Mouse (Mus musculus): Measurements from ENCODE around the gene Rbp4.

DNA sequence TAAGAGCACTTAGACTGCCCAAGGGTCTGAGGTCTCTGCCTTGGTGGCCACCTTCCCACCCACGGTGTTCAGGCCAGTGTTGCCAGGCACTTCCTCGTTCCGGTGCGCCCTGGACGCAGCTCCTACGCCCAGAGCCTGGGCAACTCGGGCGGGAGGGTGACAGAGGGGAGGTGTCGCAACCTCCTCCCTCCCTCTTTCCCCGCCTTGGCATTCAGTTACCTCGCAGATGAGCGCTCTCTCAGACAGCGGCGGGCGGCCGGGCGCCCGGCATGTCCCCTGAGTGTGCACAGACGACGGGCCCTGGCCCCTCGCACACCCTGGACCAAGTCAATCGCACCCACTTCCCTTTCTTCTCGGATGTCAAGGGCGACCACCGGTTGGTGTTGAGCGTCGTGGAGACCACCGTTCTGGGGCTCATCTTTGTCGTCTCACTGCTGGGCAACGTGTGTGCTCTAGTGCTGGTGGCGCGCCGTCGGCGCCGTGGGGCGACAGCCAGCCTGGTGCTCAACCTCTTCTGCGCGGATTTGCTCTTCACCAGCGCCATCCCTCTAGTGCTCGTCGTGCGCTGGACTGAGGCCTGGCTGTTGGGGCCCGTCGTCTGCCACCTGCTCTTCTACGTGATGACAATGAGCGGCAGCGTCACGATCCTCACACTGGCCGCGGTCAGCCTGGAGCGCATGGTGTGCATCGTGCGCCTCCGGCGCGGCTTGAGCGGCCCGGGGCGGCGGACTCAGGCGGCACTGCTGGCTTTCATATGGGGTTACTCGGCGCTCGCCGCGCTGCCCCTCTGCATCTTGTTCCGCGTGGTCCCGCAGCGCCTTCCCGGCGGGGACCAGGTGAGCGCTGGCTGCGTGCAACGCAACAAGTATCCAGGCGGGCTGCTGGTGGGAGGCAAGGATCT, 28.0 kb downstream of the Rbp4 start, which contains the start of gene Ffar4:
- no peak for TF ChIP-seq CTCF (IDR thresholded peaks at IDR 0.05; ENCODE audit: extremely low read depth, insufficient read length, insufficient replicate concordance, low read depth, low read length)
- TF ChIP-seq POLR2A (IDR thresholded peaks at IDR 0.05; ENCODE audit: low read depth, low read length), result peak; percentile 32; the same call in 1 of the 2 replicates

Measured in small intestine, adult 2 months (tissue).